Mouse (Mus musculus) MEL (cell line): ENCODE data around the gene Thsd7b. TPM values are rescaled to one million over a fixed set of nuclear protein-coding genes. Genes with fewer than 3 reads are reported as not detected.

Source experiments
- DNase-seq: peaks from one replicate; pipeline ENCODE4 v3.0.0; 2011; ENCODE audit warnings: low read depth, low spot score
- H3K27ac ChIP-seq: 2 replicates; pipeline ENCODE4 v1.5.1; 2012; ENCODE audit warnings: low read depth, mild to moderate bottlenecking, control low read depth, low read length, moderate library complexity; ENCODE audit not compliant: control insufficient read depth
- H3K27me3 ChIP-seq, 2 experiments: fragments of 150-350 bp in 1 of 2; sonication (generic) in 1 of 2; 2 replicates each; pipeline ENCODE4 v1.6.1; 2012; ENCODE audit warnings: low read length in 2 of 2, mild to moderate bottlenecking in 2 of 2, improper control_type of control experiment in 1 of 2, moderate library complexity in 1 of 2; ENCODE audit not compliant: insufficient read depth in 2 of 2, control insufficient read depth in 1 of 2
- H3K36me3 ChIP-seq, 2 experiments: 2 replicates each; pipeline ENCODE4 v1.6.1; 2012 to 2014; ENCODE audit warnings: low read length in 2 of 2, improper control_type of control experiment in 1 of 2, inconsistent platforms in 1 of 2, mild to moderate bottlenecking in 1 of 2; ENCODE audit not compliant: insufficient read depth in 2 of 2, control insufficient read depth in 1 of 2
- H3K4me1 ChIP-seq, 2 experiments: fragments of 150-350 bp in 1 of 2; sonication (generic) in 1 of 2; 2 replicates each; pipeline ENCODE4 v1.6.1; 2012; ENCODE audit warnings: low read length in 2 of 2, improper control_type of control experiment in 1 of 2, mild to moderate bottlenecking in 1 of 2; ENCODE audit not compliant: insufficient read depth in 2 of 2, control insufficient read depth in 1 of 2
- H3K4me3 ChIP-seq, 2 experiments: fragments of 150-350 bp in 1 of 2; sonication (generic) in 1 of 2; 2 replicates each; pipeline ENCODE4 v1.5.1; 2012; ENCODE audit warnings: low read depth in 2 of 2, low read length in 2 of 2, mild to moderate bottlenecking in 2 of 2, moderate library complexity in 2 of 2, control low read depth in 1 of 2, improper control_type of control experiment in 1 of 2; ENCODE audit not compliant: control insufficient read depth in 1 of 2, insufficient read depth in 1 of 2
- H3K79me2 ChIP-seq: 2 replicates; pipeline ENCODE4 v1.6.1; 2012; ENCODE audit warnings: mild to moderate bottlenecking, low read length, moderate library complexity; ENCODE audit not compliant: control insufficient read depth, poor library complexity, insufficient read depth
- H3K9ac ChIP-seq: 2 replicates; pipeline ENCODE4 v1.6.1; 2012; ENCODE audit warnings: low read depth, mild to moderate bottlenecking, control low read depth, low read length, moderate library complexity; ENCODE audit not compliant: control insufficient read depth, poor library complexity, severe bottlenecking
- H3K9me3 ChIP-seq: fragments of 150-350 bp; sonication (generic); replicated peaks from 2 replicates; pipeline ENCODE4 v1.6.1; 2012; ENCODE audit warnings: mild to moderate bottlenecking, low read length, improper control_type of control experiment, moderate library complexity; ENCODE audit not compliant: insufficient read depth
- CTCF ChIP-seq, 3 experiments: IDR thresholded peaks in 2 of 3; conservative IDR thresholded peaks in 1 of 3; 2 replicates each; pipeline ENCODE4 v1.5.1; 2011 to 2012; ENCODE audit warnings: low read length in 3 of 3, low read depth in 2 of 3, mild to moderate bottlenecking in 2 of 3, improper control_type of control experiment in 1 of 3, inconsistent platforms in 1 of 3, mixed read lengths in 1 of 3, moderate library complexity in 1 of 3; ENCODE audit not compliant: control insufficient read depth in 1 of 3, insufficient read depth in 1 of 3, poor library complexity in 1 of 3, severe bottlenecking in 1 of 3
- E2F4 ChIP-seq: IDR thresholded peaks from 2 replicates; pipeline ENCODE4 v1.6.1; 2011; ENCODE audit warnings: low read depth, low read length, improper control_type of control experiment, borderline replicate concordance
- ELF1 ChIP-seq: IDR thresholded peaks from 2 replicates; pipeline ENCODE4 v1.6.1; 2014; ENCODE audit warnings: low read depth, mild to moderate bottlenecking, inconsistent platforms, low read length, improper control_type of control experiment, moderate library complexity
- HCFC1 ChIP-seq: IDR thresholded peaks from 2 replicates; pipeline ENCODE4 v1.6.1; 2012; ENCODE audit warnings: low read depth, mild to moderate bottlenecking, inconsistent platforms, low read length, improper control_type of control experiment, moderate library complexity
- KAT2A ChIP-seq: conservative IDR thresholded peaks from 2 replicates; pipeline ENCODE4 v1.6.1; 2012; ENCODE audit warnings: low read depth, low read length, improper control_type of control experiment, inconsistent platforms
- MAFK ChIP-seq: IDR thresholded peaks from 2 replicates; pipeline ENCODE4 v1.6.1; 2011; ENCODE audit warnings: low read depth, mild to moderate bottlenecking, low read length, improper control_type of control experiment, borderline replicate concordance
- MAZ ChIP-seq: IDR thresholded peaks from 2 replicates; pipeline ENCODE4 v1.6.1; 2012; ENCODE audit warnings: low read depth, mild to moderate bottlenecking, inconsistent platforms, low read length, improper control_type of control experiment
- MEF2A ChIP-seq: IDR thresholded peaks from 2 replicates; pipeline ENCODE4 v1.6.1; 2014; ENCODE audit warnings: low read depth, mild to moderate bottlenecking, inconsistent platforms, low read length, improper control_type of control experiment; ENCODE audit not compliant: poor library complexity, insufficient replicate concordance, severe bottlenecking; ENCODE audit errors: extremely low read depth
- MXI1 ChIP-seq: IDR thresholded peaks from 2 replicates; pipeline ENCODE4 v1.6.1; 2011; ENCODE audit warnings: mild to moderate bottlenecking, low read depth, low read length, improper control_type of control experiment
- MYB ChIP-seq: IDR thresholded peaks from 2 replicates; pipeline ENCODE4 v1.6.1; 2011; ENCODE audit warnings: mild to moderate bottlenecking, low read depth, low read length, improper control_type of control experiment
- MYC ChIP-seq: IDR thresholded peaks from 2 replicates; pipeline ENCODE4 v1.6.1; 2011; ENCODE audit warnings: low read depth, mild to moderate bottlenecking, low read length, improper control_type of control experiment, moderate library complexity
- NELFE ChIP-seq: IDR thresholded peaks from 2 replicates; pipeline ENCODE4 v1.6.1; 2011; ENCODE audit warnings: low read depth, low read length, improper control_type of control experiment
- NRF1 ChIP-seq: IDR thresholded peaks from 2 replicates; pipeline ENCODE4 v1.6.1; 2014; ENCODE audit warnings: low read depth, mild to moderate bottlenecking, inconsistent platforms, low read length, improper control_type of control experiment, moderate library complexity; ENCODE audit not compliant: poor library complexity, insufficient read depth, severe bottlenecking
- POLR2A ChIP-seq, 2 experiments: IDR thresholded peaks; 2 replicates each; pipeline ENCODE4 v1.6.1; 2011 to 2012; ENCODE audit warnings: low read length in 2 of 2, mild to moderate bottlenecking in 2 of 2, control low read depth in 1 of 2, improper control_type of control experiment in 1 of 2, low read depth in 1 of 2, moderate library complexity in 1 of 2; ENCODE audit not compliant: control insufficient read depth in 1 of 2, insufficient read depth in 1 of 2, poor library complexity in 1 of 2
- POLR2AphosphoS5 ChIP-seq: IDR thresholded peaks from 2 replicates; pipeline ENCODE4 v1.6.1; 2012; ENCODE audit warnings: low read depth, borderline replicate concordance, mild to moderate bottlenecking, inconsistent platforms, low read length, moderate library complexity, mixed read lengths
- RAD21 ChIP-seq: IDR thresholded peaks from 2 replicates; pipeline ENCODE4 v1.6.1; 2011; ENCODE audit warnings: mild to moderate bottlenecking, low read depth, low read length, improper control_type of control experiment
- SMC3 ChIP-seq: IDR thresholded peaks from 2 replicates; pipeline ENCODE4 v1.6.1; 2011; ENCODE audit warnings: low read depth, low read length, improper control_type of control experiment
- USF2 ChIP-seq, 2 experiments: IDR thresholded peaks; 2 replicates each; pipeline ENCODE4 v1.6.1; 2011 to 2012; ENCODE audit warnings: improper control_type of control experiment in 2 of 2, low read length in 2 of 2, borderline replicate concordance in 1 of 2, inconsistent platforms in 1 of 2, low read depth in 1 of 2, mild to moderate bottlenecking in 1 of 2; ENCODE audit not compliant: insufficient read depth in 1 of 2
- ZC3H11A ChIP-seq: IDR thresholded peaks from 2 replicates; pipeline ENCODE4 v1.6.1; 2012; ENCODE audit warnings: low read depth, mild to moderate bottlenecking, inconsistent platforms, low read length, improper control_type of control experiment
- ZMIZ1 ChIP-seq: IDR thresholded peaks from 2 replicates; pipeline ENCODE4 v1.6.1; 2012; ENCODE audit warnings: low read depth, mild to moderate bottlenecking, inconsistent platforms, low read length, improper control_type of control experiment, moderate library complexity
- ZNF384 ChIP-seq: IDR thresholded peaks from 2 replicates; pipeline ENCODE4 v1.6.1; 2012; ENCODE audit warnings: low read depth, mild to moderate bottlenecking, inconsistent platforms, low read length, improper control_type of control experiment
- polyA plus RNA-seq, 2 experiments: library from polyadenylated mRNA; stranded (reverse) in 1 of 2; unstranded in 1 of 2; fragments of >175 nt in 1 of 2; fragments of >200 nt in 1 of 2; gene quantifications; 2 replicates each; pipeline versions ENCODE4 v1.2.1 to v1.2.4; 2012; ENCODE audit warnings: low replicate concordance in 2 of 2, low read depth in 1 of 2; ENCODE audit not compliant: insufficient read length in 2 of 2, insufficient read depth in 1 of 2, missing spikeins in 1 of 2
- total RNA-seq: library from RNA; depleted of rRNA; stranded (reverse); fragments of 300-350 nt; gene quantifications from 2 replicates; pipeline ENCODE4 v1.2.3, GENCODE M21; 2012

The Thsd7b gene
- total and polyA plus RNA-seq, 3 experiments: not detected

GRCm38 (mm10) chr1:129250704-129251443 lies 22.2 kb upstream of the Thsd7b start:
- no peak overlapping the region for H3K27ac ChIP-seq

GRCm38 (mm10) chr1:129266684-129267083 lies 6.4 kb upstream of the Thsd7b start:
- H3K4me1 ChIP-seq: no peaks in the 10 kb centered on the region
- H3K27me3 ChIP-seq: no peaks in the 10 kb centered on the region
- no peak for DNase-seq
- no peak overlapping the region for H3K4me3 ChIP-seq
- no peaks in the 10 kb centered on the region for H3K79me2 ChIP-seq
- TF ChIP-seq NRF1: no peak
- TF ChIP-seq MYB: no peak
- TF ChIP-seq MEF2A: no peak
- TF ChIP-seq ZNF384: no peak
- TF ChIP-seq ELF1: no peak
- no peak for TF ChIP-seq HCFC1
- TF ChIP-seq ZC3H11A: no peak
- H3K36me3 ChIP-seq: no peaks in the 10 kb centered on the region
- H3K9me3 ChIP-seq: no peaks in the 10 kb centered on the region
- no peak overlapping the region for H3K9ac ChIP-seq
- no peak overlapping the region for H3K27ac ChIP-seq

More at GRCm38 (mm10) chr1:129250704-129251443, 22.2 kb upstream of the Thsd7b start:
- Histone ChIP-seq H3K27me3 (no peaks in the 10 kb centered on the region), H3K4me1 (no peaks in the 10 kb centered on the region), H3K9ac (no peak overlapping the region), H3K9me3 (no peaks in the 10 kb centered on the region), H3K4me3 (no peak overlapping the region), H3K36me3 (no peaks in the 10 kb centered on the region), H3K79me2 (no peaks in the 10 kb centered on the region)
- no peak for DNase-seq
- TF ChIP-seq MYC: no peak
- no peak for TF ChIP-seq CTCF (IDR thresholded peaks at IDR 0.05 in 2 of 3, conservative IDR thresholded peaks at IDR 0.05 in 1 of 3; ENCODE audit: control insufficient read depth in 1 of 3, insufficient read depth in 1 of 3, low read depth in 2 of 3, low read length in 3 of 3, poor library complexity in 1 of 3, severe bottlenecking in 1 of 3)
- TF ChIP-seq MAZ: no peak
- TF ChIP-seq HCFC1: no peak
- TF ChIP-seq ELF1: no peak
- TF ChIP-seq MYB: no peak
- TF ChIP-seq POLR2A (IDR thresholded peaks at IDR 0.05; ENCODE audit: control insufficient read depth in 1 of 2, insufficient read depth in 1 of 2, low read depth in 1 of 2, low read length in 2 of 2, poor library complexity in 1 of 2): no peak
- no peak for TF ChIP-seq KAT2A
- no peak for TF ChIP-seq RAD21
- TF ChIP-seq SMC3: no peak
- no peak for TF ChIP-seq ZMIZ1
- no peak for TF ChIP-seq ZC3H11A
- no peak for TF ChIP-seq MXI1
- no peak for TF ChIP-seq E2F4
- TF ChIP-seq MAFK: no peak
- TF ChIP-seq MEF2A: no peak
- no peak for TF ChIP-seq USF2 (IDR thresholded peaks at IDR 0.05; ENCODE audit: borderline replicate concordance in 1 of 2, insufficient read depth in 1 of 2, low read depth in 1 of 2, low read length in 2 of 2)
- TF ChIP-seq POLR2AphosphoS5: no peak
- TF ChIP-seq NELFE: no peak
